Mouse (Mus musculus) spleen, postnatal 14 days (tissue): Measurements from ENCODE around the gene Elp6.
"Not testable (repeated sequence)": the region's sequence is repeated elsewhere in the genome, so short reads cannot be mapped to it uniquely, and the experiment has no call there.

Experiments used
- DNase-seq, 2 experiments: peaks; one replicate each; pipeline ENCODE4 v3.0.0; 2021 to 2022; ENCODE audit warnings: low spot score in 2 of 2

Elp6 gene

DNA sequence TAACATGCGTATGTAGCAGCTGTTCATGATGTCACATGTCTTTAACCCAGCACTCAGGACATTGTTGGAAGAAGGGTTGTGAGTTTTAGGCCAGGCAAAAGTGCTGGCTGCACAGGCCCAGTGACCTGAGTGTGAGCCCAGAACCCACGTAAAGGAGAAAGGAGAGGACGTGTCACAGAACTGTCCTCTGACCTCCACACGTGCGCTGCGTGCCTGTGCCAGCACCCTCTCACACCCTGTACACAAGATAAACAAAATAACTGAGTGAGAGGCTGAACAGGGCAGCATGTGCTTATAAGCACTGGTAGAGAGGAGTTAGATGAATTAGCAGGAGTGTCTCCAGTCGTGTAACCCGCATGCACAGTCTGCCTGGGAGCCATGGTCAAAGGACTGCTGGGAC, 11.5 kb downstream of the Elp6 start:
- no peak for DNase-seq

DNA sequence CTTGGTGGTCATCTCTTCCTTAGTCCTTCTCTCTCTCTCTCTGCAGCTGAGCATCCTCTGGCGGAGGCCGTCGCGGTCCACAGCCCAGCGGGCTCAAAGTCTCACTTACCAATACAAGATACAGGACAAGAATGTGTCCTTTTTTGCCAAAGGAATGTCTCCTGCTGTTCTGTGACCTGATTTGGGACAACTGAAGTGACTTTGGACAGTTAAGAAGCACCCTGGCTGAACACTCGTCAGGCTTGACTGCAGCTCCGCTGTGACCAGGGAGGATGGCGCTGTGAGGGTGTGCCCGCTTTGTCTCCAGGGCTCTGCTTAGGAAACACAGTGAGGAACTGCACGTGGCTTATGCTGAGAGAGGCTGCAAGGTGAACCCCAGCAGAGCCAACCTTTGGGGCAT, 15.8 kb downstream of the Elp6 start:
- no peak for DNase-seq

DNA sequence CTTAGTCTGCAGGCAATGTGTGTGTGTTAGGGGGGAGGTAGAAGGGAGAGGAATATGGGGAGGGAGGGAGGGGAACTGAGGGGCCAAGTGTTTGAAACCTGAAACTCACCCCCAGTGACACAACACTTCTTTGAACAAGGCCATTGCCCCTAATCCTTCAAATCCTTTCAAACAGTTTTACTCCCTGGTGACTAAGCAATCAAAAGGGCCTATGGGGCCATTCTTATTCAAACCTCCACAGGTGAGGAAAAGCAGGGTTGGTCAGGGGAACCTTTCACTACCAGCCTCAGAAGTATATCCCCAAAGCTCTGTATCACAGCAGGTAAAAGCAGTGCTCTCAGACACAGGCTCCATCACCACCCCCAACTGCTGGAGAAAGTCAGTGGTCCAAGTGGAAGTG, 18.0 kb downstream of the Elp6 start:
- no peak for DNase-seq

DNA sequence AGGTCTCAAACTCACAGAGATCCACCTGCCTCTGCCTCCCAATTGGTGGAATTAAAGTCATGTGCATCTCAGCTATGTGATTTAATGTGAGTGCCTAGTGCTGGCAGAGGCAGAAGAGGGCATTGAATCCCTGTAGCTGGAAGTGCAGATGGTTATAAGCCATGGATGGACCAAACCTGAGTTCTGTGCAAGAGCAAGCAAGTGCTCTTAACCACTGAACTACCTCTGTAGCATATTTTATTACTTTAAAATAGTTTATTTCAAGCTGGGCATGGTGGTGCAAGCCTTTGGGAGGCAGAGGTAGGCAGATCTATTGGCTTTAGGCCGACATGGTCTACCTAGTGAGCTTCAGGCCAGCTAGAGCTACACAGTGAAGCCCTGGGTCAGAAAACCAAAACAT, 19.2 kb downstream of the Elp6 start:
- no peak for DNase-seq

DNA sequence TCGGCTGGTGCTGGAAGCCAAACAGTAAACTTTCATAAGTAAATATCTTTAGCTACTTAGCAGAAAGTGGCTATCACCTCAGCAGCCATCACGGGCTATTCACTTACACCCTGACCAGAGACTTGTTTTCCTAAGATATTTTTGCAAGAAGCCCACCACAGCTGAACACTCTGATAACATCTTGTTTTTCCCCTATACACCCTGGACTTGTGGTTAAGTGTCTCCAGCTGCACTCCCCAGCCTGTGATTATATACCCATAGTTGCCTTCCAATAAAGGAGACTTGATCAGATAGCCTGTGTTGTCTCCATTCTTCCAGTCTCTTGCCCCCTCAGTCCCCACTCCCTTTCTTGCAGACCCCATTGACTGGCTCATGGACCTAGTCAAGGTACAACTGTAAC, 23.2 kb downstream of the Elp6 start:
- DNase-seq: no peak

DNA sequence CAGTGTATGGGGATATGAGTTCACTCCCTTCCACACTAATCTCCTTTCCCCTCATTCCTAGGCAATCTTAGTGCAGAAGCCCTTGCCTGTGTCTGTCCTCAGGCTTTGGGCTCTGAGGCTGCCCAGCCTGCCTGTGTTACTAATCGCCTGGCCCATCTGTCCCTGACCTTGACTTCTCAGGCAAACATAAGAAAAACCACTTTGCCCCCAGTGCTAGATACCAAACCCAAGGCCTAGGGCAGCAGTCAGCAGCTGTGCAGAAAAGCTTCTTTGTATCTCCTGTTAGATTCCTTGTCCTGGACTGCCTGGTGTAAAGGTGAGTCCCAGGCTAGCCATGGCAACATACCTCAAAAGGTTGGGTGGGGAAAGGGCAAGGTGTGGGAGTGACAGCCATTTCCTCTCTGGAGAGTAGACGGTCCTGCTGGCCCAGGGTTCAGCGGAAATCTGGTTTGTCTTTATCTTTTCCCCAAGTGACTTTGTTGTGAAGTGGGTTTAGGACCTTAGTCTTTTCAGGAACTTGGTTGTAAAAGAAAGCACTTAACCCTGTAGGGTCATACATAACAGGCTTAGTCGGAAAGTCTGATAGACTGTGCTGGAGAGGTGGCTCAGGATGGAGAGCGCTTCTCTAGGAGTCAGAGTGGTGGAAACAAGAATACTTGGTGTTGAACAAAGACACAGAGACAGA, 24.1 kb downstream of the Elp6 start:
- DNase-seq: no peak

DNA sequence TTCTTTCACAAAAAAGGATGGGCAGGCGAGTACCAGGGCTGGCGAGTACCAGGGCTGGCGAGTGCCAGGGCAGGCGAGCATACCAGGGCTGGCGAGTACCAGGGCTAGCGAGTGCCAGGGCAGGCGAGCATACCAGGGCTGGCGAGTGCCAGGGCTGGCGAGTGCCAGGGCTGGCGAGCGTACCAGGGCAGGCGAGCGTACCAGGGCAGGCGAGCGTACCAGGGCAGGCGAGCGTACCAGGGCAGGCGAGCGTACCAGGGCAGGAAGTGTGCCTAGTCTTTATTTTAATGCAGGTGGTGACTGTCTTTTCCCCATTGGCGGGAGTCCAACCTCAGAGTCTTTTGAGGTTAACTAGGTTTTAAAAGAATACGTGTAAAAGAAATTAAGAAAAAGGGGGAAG, 24.7 kb downstream of the Elp6 start:
- no peak for DNase-seq

DNA sequence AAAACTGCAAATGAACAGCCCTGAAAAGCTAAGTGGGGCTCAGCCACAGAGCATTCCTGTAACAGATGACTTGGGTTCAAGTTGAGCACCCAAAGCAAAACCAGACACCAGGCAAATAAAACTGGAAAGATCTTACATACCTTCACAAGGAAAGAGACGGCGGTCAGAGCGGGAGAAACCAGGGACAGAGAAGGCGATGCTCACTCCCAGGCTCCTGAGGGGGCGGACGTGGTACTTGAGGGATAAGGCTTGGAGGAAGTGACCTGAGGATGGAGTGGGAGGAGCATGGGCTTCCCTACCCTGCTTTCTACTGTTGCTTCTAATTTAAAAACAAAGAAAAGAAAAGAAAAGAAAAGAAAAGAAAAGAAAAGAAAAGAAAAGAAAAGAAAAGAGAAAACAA, 25.4 kb downstream of the Elp6 start:
- DNase-seq: no peak

DNA sequence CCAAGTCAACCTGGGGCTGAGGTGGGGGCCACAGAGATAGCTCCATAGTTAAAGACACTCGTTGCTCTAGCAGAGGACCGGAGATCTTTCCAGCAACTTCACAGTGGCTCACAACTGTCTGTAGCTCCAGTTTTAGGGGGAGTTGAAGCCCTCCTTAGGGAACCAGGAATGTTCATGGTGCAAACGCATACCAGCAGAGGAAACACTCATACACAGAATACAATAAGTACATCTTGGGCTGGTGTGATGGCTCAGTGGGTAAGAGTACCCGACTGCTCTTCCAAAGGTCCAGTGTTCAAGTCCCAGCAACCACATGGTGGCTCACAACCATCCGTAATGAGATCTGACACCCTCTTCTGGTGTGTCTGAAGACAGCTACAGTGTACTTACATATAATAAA, 25.9 kb downstream of the Elp6 start:
- DNase-seq: not testable (repeated sequence)

DNA sequence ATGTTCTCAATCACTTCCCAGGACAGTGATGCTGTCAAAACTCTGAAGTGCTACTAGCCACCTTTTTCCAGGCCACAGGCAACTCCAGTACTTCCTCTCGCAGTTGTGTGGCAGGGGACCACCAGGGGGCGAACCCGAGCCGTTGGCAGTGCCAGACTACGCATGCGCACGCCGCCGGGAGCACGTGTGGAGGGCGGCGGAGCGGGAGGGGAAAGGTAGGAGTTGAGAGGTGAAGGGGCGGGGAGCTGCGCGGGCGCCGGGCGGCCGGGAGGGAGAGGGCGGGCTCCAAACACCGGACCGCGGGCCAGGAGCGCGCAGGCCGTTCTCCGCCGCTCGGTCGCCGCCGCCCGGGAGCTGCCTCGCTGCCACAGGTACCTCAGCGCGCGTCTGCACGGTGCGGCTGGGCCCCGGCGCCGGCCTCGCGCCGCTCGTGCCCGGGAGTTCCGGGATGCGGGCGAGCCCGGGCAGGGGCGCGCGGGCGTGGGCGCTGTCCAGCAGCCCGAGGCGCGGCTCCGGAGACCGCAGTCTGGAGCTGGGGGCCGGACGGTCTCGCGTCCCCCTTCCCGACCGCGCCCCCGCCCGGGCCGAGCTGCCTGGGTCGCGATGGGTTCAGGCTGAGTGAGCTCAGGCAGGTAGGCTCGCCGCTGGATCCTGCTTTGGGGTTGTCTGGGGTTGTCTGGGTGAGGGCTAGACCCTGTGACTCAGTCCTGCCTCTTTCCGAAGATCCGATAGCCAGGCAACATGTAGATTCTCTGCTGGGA, 28.3 kb downstream of the Elp6 start, which contains the start of gene Scap:
TSS of gene Scap (plus strand) at position 154 of the 761 bp plus-strand sequence.
- DNase-seq: peak; percentile 96 to 97

DNA sequence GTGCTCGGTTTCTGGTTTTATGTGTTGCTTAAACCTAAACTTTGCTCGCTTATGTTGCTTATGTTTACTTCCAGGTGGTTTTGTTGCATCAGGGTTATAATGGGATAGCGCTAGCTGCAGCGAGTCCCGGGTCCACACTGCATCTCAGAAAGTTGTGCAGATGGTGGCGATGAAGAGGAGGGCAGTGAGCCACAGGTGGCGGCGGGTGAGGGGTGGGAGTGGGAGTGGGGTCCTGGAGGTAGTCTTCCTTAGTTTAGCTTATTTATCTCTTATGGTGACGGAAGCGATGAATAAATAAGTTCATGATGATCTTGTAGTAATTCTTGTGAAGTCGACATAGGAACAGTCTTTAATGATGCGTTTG, 28.9 kb downstream of the Elp6 start:
- DNase-seq: no peak

DNA sequence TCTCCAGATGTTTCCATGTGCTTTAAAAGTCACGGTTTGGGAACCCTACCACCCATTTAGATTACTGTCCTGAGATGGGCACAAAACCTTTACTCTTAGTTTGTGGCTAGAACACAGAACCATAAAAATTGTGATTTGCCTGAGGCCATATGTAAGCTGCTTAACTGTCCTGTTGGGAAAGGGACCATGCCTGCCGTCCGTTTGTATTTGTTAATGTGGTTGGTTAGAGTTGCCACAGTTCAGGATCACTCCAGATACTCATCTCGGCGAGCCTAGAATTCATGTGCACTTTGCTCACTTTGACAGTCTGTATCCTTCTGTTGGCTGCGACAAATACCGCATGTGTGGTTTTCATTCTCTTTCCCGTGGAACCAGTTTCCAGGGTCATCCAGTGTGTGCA, 29.9 kb downstream of the Elp6 start:
- no peak for DNase-seq

DNA sequence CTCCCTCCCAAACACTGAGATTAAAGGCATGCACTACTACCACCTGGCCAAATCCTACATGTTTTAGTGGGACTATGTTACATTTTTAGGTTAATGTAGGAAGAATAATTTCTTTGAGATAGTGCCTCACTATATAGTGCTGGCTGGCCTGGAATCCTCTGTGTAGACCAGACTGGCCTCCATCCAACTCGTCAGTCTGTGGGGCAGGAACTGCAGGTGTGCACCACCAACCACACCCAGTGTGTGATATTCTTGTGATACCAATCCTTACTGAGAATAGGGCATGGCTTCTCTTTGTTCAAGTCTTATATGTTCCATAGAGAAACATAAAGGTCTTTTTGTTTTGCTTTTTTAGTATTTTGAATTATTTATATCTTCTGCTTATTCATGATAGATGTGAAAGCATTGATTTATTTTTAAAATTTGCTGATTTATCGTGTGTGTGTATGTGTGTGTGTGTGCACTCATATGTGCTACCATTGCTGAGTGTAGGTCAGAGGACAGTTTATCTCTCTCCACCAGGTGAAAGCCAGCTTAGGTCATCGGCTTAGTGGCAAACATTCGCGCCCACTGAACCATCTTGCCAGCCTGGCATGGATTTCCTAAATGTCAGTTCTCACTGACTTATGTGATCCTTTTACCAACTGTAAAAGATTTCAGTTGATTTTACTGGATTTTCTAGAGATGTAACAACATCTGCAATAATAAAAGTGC, 35.2 kb downstream of the Elp6 start:
- DNase-seq: no peak

DNA sequence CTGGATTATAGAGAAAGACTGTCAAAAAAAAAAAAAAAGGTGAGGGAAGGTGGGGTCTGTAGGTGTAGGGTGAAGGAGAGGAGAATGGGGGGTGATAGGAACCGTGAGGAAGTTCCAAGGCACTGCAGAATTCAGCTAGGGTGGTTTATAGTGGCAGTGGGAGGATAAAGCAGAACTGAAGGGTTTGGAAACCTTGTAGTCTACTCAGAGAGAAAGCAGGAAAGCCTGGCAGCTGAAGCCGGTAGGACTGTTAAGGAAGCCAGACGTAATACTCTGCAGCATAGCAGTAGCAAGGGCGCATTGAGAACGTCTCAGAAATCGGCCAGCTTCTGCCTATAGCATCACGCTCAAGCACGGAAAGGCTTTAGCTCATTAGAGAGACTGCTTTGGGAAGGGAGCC, 37.0 kb downstream of the Elp6 start:
- DNase-seq: no peak

DNA sequence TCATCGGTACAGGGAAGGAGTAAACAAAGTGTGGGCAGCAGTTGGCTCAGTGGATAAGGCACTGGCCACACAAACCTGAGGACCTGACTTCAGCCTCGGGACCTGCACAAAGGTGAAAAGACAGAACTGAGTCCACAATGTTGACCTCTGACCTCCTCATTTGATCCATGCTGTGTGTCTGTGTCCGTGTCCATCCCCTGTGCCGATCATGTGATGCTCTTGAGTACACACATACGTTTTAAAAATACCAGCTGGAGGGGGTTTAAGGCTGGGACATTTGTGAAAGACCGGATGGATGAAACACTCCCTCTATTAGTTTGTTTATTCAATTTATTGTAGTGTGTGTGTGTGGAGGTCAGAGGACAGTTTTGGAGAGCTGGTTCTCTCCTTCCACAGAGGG, 38.8 kb downstream of the Elp6 start:
- no peak for DNase-seq

DNA sequence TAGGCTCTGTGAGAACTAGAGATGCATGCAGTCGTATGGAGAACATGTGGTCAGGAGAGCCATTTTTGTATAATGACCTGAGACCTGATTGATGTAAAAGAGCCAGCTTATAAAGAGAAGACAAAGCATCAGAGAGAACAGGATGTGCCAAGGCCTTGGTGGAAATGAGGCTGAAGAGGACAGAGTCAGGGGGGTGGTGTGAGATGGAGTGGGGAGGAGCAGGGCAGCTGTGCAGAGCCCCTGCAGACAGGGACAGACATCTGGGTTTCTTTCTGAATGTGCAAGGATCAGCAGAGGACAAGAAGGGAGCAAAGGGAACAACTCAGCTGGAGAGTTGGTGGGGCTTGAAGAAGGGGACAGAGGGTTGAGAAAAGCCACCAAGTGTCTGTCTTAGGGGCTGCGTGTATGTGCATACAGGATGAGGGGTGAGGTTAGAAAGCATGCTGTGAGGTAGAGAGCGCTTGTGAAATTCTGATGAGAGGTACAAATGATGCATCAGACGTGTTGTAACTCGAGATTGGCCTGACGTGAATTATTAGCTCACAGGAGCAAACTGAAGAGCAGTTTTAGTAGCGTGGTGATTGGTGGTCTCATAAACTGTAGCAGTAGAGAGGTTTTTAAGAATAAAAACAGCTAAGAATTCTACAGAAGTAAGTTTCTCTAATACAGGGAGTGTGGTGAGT, 40.2 kb downstream of the Elp6 start:
- DNase-seq: no peak

DNA sequence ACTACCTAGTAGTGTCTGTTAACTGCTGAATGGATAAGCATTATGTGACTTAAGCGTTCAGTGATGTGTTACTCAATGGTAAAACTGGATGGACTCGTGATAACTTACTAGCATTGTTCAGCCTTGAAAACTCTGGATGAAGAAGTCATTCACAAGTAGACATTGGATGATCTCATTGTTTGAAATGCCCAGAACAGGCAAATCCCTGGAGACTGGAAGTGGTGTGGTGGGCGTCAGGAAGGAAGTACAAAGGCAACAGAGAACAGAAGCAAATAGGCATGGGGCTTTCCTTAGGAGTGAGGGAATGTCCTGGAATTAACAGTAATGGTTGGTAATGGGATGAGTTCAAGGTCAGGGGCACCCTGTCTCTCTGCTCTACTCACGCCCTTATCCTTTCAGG, 43.9 kb downstream of the Elp6 start:
- DNase-seq: no peak

DNA sequence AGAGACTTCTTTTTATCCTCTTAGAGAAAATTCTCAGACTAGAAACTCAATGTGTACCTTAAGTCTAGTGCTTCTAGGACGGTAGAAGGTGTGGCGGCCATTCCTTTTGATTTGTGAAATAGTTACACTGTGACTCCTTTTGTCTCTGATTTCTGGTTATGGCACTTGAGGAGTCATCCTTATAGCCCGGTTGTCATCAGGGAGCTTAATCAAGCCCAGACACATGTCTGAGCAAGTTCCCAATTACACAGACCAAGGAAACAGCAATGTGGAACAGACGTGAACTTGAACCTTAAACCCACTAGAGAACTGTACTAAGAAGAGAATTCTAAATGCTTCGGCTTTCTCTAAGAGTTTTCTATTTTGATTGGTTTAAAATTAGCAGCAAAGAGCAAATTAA, 45.2 kb downstream of the Elp6 start:
- DNase-seq: no peak

DNA sequence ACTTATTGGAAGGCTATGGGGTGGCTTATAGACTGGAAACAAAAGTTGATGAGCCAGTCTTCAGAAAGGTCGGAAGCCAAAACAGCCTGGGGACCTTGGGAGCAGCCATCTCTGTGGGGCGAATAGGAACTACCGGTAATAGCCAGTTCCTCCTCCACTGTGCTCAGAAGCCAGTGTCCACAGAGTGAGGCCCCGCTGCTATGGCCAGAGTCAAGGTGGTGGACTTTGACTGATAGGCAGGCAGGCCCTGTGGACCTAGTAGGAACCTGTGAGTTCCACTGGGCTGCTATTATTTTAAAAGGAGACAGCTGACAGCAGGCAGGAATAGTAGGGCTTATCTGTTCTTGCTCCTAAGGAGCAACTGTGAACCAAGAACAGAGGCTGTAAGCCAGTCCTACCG, 45.6 kb downstream of the Elp6 start:
- DNase-seq: no peak

DNA sequence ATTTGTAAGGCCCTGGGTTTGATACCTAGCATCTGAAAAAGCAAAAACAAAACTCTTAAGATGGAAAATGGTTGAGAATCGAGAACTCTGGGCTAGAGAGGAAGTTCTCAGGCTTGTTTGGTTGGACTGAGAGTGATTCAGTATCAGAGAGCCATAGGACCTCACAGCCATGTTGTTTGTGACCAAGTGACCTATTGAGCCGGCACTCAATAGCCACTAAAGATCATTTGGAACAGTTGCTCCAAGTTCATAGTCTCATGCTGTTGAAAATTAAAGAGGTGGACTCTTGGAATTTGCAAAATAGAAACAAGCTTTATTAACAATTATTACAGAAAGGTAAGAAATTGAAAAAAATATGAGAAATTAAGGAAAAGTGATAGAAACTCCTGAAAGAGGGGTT, 46.4 kb downstream of the Elp6 start:
- no peak for DNase-seq

DNA sequence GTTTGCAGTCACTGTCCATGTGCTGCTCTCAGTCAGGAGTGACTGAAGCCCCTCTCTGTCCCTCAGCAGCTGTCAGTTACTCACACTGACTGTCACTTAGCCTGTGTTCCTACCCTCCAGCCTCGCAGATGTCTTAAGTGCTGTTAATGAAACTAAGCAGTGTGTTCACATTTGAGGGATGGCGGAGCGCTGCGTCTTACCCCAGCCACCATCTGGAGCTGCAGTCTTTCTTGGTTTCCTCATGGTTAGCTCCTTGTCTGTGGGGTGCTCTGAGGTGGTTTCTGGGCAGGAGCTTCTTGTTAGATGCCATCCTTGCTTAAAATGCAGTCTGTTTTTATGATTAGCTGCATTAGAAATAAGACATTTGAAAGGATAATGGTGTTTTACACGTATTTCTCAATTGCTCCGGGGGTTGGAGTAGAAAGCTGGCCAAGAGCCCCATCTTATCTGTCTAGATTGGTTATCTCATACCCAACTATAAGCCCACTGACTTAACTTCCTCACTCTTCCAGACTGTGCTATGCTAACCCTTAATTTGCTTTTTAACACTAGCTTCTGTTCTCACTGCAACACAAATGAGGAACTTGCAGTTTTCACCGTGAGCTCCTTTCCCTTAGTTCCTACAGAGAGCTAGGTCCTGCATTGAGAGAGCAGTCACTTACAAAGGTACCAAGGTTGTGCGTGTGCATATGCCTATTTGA, 47.1 kb downstream of the Elp6 start:
- no peak for DNase-seq

DNA sequence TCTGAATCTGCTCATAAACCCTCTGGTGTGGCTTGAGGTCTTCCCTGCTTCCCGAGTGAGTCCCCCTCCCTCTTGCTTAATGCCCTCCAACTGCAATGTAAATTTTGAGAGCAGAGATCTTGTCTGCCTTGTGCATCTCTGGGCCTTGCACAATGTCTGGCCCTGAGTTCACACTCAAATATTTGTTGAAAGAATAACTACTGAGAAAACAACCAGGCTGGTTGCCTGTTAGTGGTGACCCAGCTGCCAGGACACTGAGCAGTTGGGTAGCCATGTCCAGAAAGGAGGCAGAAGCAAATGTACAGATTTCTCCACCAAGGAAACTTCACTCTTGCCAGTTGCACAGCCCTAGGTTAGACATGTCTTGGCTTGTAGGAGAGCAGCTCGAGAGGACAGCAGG, 53.4 kb downstream of the Elp6 start:
- no peak for DNase-seq
